Mouse (Mus musculus): Measurements from ENCODE around the gene Shoc2. TPM values are rescaled to one million over a fixed set of nuclear protein-coding genes. Genes with fewer than 3 reads are reported as not detected.
"Not testable (repeated sequence)": the region's sequence is repeated elsewhere in the genome, so short reads cannot be mapped to it uniquely, and the experiment has no call there.

Gene Shoc2
- polyA plus RNA-seq, 1 experiment from 2014 or later, result 76.2 TPM

DNA sequence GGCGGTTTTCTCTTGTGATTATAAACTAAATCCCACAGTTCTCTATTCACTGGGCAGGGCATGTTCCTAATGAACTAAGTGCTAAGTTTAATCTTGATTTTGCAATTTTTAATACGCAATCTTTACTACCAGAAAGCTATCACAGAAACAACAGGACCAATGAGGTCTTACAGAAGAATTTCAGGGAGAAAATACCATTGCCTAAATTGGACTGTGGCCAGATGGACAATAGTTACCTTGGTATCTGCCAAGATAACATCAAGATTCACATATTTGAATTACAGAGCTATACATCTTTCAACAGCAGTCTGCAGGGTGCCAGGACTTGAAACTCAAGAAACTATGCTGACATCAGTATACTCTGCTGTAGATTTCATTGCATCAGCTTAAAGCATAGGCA, 1.8 kb upstream of the Shoc2 start:
- Histone ChIP-seq H3K4me2 (no peak overlapping the region), H3K27me3 (no peaks in the 10 kb centered on the region), H3K27ac (no peak overlapping the region), H3K9ac (no peak overlapping the region), H3K4me1 (peaks cover 19% of the 10 kb centered on the region), H3K4me3 (replicated peaks) (0 out of 2 replicates have a peak overlapping the region, but pooled peaks have one; percentile 7), H3K36me3 (replicated peaks) (peaks cover 17% of the 10 kb centered on the region), H3K9me3 (no peaks in the 10 kb centered on the region)
- ATAC-seq (ENCODE audit: low FRiP score), result no peak
- 95% methylated on average over 2 of the region's 2 CpGs for WGBS

DNA sequence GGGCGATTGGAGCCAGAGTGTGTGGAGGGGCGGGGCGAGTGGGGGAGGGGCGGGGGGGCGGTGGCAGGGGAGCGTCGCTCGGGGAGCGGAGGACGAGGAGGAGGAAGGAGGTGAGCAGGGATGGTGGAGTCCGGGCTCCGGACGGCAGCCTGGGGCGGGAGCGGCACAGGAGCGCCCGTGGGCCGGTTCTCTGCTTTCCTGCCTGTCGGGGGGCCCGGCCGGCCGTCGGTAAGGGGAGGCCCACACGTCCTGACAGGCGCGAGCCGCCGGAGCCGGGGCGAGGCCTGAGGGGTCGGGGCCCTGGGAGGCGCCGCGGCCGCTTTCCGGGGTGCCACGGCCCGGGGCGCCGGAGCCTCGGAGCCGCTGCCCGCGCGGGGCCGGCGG, 672 bp downstream of the Shoc2 start:
- Histone ChIP-seq H3K4me1 (peaks cover 23% of the 10 kb centered on the region), H3K27me3 (no peaks in the 10 kb centered on the region), H3K4me2 (peak overlapping the region; percentile 57), H3K36me3 (replicated peaks) (no peaks in the 10 kb centered on the region; the same call in 1 of the 2 replicates), H3K9ac (peak overlapping the region; percentile 97), H3K27ac (peak overlapping the region; percentile 99), H3K4me3 (replicated peaks) (peak overlapping the region; percentile 95), H3K9me3 (no peaks in the 10 kb centered on the region)
- 0% methylated on average over 23 of the region's 47 CpGs for WGBS
- ATAC-seq (ENCODE audit: low FRiP score), result peak; percentile 85

DNA sequence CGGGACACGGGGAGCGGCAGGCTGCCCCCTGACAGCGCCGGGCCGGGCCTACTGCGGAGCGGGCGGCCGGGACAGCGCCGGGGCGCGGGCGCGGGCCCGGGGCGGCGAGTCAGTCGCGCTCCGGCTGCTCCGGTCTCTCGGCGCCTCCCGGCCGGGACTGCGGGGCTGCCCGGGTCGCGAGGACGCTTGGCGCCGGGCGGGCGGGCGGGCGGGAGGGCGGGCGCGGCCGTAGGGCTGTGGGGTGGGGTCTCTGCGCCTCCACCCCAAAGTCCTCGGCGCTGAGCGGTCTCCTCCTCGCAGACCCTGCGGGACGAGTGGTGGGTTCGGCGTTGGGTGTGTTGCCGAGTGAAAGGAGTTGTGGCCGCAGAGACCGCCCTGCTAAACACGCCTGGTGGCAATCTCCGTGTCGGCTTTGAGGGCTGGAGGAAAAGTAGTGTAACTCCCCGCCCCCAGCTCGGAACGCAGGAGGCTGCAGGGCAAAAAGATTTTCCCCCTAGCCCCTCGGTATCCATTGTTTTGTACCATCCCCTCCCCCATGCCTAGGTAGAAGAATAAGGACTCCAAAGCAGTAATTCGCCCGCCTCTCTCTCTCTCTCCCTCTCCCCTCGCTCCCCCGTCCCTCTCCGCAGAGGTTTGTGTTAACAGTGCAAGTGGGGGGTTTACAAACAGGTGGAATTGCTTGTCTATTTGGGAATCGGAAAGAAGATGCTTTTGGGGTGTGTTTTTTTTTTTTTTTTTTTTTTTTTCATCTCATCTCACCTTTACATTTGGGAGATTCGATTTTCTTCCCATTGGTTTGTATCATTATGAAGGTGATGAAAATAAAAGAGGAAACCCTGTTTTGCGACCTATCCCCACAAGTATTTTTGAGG, 1.3 kb downstream of the Shoc2 start:
- ATAC-seq (ENCODE audit: low FRiP score), result peak; percentile 49

DNA sequence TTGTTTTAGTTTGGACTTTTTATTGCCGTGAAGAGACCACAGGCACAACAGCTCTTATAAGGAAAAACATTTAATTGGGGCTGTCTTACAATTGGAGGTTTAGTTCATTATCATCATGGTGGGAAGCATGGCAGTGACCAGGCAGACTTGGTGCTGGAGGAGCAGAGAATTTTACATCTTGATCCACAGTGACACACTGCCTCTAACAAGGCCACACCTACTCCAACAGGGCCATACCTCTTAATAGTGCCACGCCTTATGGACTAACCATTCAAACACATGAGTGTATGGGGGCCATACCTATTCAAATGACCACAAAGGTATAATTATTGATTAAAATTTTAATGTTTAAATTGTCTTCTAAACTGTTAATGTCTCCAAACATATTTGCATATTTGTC, 13.4 kb downstream of the Shoc2 start:
- Histone ChIP-seq H3K27me3 (no peaks in the 10 kb centered on the region), H3K27ac (no peak overlapping the region), H3K4me3 (replicated peaks) (no peak overlapping the region), H3K9me3 (no peaks in the 10 kb centered on the region), H3K4me2 (no peak overlapping the region), H3K36me3 (replicated peaks) (no peaks in the 10 kb centered on the region), H3K9ac (no peak overlapping the region), H3K4me1 (peaks cover 4% of the 10 kb centered on the region)
- WGBS, result 93% methylated on average over 2 of the region's 2 CpGs
- ATAC-seq (ENCODE audit: low FRiP score), result no peak

More for the DNA sequence above, 1.3 kb downstream of the Shoc2 start:
- no peaks in the 10 kb centered on the region; the same call in 1 of the 2 replicates for H3K36me3 ChIP-seq (replicated peaks)
- H3K9me3 ChIP-seq, result no peaks in the 10 kb centered on the region
- peak overlapping the region; percentile 99 for H3K27ac ChIP-seq
- H3K4me3 ChIP-seq (replicated peaks), result peak overlapping the region; percentile 95
- H3K4me1 ChIP-seq, result peaks cover 23% of the 10 kb centered on the region
- peak overlapping the region; percentile 97 for H3K9ac ChIP-seq
- WGBS, result under 1% methylated on average over 59 of the region's 69 CpGs
- H3K27me3 ChIP-seq, result no peaks in the 10 kb centered on the region
- peak overlapping the region; percentile 57 for H3K4me2 ChIP-seq

DNA sequence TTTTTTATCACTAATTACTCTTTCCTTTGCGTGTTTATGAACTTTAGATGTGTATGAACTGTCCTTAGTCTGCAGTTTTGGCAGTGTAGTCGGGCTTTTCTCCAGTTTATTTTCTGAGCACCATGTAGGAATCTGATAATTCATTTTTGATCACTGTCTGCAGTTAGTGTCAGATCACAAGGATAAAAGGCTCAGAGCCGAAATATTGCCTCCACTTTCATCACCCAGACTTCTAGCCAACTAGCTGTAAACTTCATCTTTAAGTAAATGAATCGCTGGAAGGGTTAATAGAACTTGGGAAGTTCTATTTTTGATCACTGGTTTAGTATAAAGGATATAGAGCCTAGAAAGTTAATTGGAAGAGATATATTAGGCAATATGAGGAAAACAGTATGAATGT, 18.4 kb downstream of the Shoc2 start:
- ATAC-seq (ENCODE audit: low FRiP score), result no peak
- Histone ChIP-seq H3K4me2 (no peak overlapping the region), H3K36me3 (replicated peaks) (no peaks in the 10 kb centered on the region), H3K27me3 (no peaks in the 10 kb centered on the region), H3K4me3 (replicated peaks) (no peak overlapping the region), H3K4me1 (no peaks in the 10 kb centered on the region), H3K27ac (no peak overlapping the region), H3K9me3 (no peaks in the 10 kb centered on the region), H3K9ac (no peak overlapping the region)
- WGBS, result 93% methylated on average over 4 of the region's 4 CpGs

DNA sequence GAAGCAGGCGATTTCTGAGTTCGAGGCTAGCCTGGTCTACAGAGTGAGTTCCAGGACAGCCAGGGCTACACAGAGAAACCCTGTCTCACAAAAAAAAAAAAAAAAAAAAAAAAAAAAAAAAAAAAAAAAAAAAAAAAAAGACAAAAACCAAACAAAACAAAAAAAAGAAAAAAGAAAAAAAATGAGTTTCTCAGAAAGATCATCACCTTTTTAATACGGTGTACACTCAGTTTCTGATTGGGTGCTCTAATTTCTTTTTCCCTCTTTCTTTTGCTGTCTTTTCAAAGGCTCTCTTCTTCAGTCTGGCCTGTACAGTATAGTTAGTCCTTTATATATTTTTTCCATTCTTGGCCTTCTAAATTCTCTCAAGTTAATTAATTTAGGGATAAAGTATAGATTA, 20.2 kb downstream of the Shoc2 start:
- not testable (repeated sequence) for H3K27me3 ChIP-seq; H3K9me3 ChIP-seq; H3K4me1 ChIP-seq; H3K4me2 ChIP-seq; H3K27ac ChIP-seq; ATAC-seq (ENCODE audit: low FRiP score); H3K9ac ChIP-seq; H3K4me3 ChIP-seq (replicated peaks); H3K36me3 ChIP-seq (replicated peaks)
- WGBS, result 93% methylated on average over 3 of the region's 3 CpGs

DNA sequence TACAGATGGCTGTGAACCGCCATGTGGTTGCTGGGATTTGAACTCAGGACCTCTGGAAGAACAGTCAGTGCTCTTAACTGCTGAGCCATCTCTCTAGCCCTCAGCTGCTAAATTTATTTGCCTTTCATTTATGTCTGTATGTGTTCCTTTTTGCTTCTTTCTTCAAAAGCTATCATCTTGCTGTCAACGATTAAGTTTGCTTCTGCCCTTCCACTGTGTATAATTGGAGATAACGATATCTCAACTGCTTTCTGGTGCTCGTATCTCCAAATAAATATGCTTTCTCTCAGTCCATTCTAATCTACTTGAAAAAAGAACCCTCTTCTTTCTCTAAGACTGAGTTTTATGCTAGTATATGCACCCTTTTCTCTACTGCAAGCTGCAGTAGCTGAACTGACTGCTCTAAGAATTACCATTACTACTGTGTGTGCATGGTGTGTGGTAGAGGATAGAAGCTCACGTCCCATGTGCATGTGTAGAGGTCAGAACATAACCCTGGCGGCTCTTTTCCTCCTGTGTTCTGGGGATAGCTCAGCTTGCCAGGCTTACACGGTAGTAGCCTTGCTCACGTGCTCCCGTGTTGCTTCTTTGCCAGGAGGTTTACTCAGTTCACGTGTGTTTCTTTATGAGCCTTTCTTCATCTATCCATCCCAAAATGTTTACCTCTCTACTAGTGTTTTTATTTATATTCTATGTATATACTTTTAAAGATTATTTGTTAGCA, 21.0 kb downstream of the Shoc2 start:
- ATAC-seq (ENCODE audit: low FRiP score), result no peak
- Histone ChIP-seq H3K4me2 (no peak overlapping the region), H3K4me1 (no peaks in the 10 kb centered on the region), H3K4me3 (replicated peaks) (no peak overlapping the region), H3K27ac (no peak overlapping the region), H3K36me3 (replicated peaks) (no peaks in the 10 kb centered on the region), H3K9ac (no peak overlapping the region), H3K9me3 (no peaks in the 10 kb centered on the region), H3K27me3 (no peaks in the 10 kb centered on the region)
- WGBS, result 93% methylated on average over 10 of the region's 10 CpGs

DNA sequence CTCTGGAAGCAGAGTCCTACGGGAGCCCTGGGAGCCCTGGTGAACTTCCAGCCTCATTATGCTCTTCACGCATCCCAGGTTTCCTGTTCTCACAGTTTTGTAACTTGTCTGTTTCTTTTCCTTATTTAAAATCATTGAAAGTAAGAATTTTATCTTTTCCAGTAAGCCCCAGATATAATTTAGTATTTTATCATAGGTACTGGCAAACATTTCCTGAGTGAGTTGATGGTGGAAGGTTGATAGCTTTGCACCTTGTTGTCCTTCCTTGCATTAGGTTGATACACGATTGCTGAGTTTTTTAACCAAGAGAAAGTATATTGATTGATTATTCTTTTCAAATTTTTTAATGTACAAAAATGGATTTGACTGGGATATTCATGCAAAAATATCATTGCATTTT, 25.1 kb downstream of the Shoc2 start:
- Histone ChIP-seq H3K36me3 (replicated peaks) (no peaks in the 10 kb centered on the region), H3K4me1 (no peaks in the 10 kb centered on the region), H3K27me3 (no peaks in the 10 kb centered on the region), H3K9ac (no peak overlapping the region), H3K9me3 (no peaks in the 10 kb centered on the region), H3K27ac (no peak overlapping the region), H3K4me2 (no peak overlapping the region), H3K4me3 (replicated peaks) (no peak overlapping the region)
- WGBS, result 94% methylated on average over 3 of the region's 3 CpGs
- no peak for ATAC-seq (ENCODE audit: low FRiP score)

DNA sequence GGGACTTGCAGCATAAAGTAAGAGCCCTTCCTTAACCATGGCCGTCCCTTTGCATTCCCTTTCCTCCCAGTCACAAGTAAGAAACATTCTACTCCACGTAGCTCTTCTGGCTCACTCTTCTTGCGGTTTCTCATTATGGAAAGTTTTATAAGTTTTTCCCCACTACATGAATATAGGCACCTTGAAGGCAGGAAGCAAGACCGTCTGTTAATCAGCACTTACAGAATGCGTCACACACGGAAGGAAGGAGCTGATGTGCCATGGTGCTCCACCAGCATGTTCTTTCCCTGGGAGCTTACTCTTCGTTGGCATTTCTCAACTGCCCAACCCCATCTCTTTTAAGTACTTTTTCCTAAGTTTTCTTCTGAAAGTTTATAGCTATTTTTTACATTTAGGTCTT, 27.8 kb downstream of the Shoc2 start:
- Histone ChIP-seq H3K27me3 (no peaks in the 10 kb centered on the region), H3K4me2 (no peak overlapping the region), H3K9ac (no peak overlapping the region), H3K27ac (peak overlapping the region; percentile 31; the same call in 1 of the 2 replicates), H3K36me3 (replicated peaks) (peaks cover 5% of the 10 kb centered on the region), H3K4me1 (no peaks in the 10 kb centered on the region), H3K9me3 (0 out of 2 replicates have a peak, but pooled peaks cover 3% of the 10 kb centered on the region), H3K4me3 (replicated peaks) (no peak overlapping the region)
- WGBS, result 92% methylated on average over 7 of the region's 7 CpGs
- ATAC-seq (ENCODE audit: low FRiP score), result no peak

DNA sequence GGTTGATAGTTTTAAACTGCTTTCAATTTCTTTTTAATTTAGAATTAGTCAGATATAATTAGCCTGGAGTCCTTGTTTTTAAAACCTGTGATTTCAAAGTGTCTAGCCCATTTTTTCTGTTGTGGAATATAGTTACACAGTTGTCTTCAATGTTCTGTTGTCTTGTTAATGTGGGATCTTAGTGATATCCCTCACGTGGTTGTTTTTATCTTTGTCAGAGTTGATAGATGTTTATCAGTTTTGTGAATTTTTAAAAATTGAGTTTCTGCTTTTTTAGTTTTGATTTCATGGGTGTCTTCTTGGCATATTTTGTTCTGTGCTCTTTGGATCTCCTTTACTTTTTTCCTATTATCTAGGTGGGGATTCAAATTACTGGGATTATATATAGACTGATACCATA, 29.6 kb downstream of the Shoc2 start:
- Histone ChIP-seq H3K27me3 (no peaks in the 10 kb centered on the region), H3K4me1 (no peaks in the 10 kb centered on the region), H3K36me3 (replicated peaks) (peaks cover 6% of the 10 kb centered on the region), H3K9me3 (0 out of 2 replicates have a peak, but pooled peaks cover 7% of the 10 kb centered on the region), H3K27ac (no peak overlapping the region), H3K9ac (no peak overlapping the region), H3K4me3 (replicated peaks) (no peak overlapping the region), H3K4me2 (no peak overlapping the region)
- 89% methylated on average over 1 of the region's 1 CpGs for WGBS
- no peak for ATAC-seq (ENCODE audit: low FRiP score)

DNA sequence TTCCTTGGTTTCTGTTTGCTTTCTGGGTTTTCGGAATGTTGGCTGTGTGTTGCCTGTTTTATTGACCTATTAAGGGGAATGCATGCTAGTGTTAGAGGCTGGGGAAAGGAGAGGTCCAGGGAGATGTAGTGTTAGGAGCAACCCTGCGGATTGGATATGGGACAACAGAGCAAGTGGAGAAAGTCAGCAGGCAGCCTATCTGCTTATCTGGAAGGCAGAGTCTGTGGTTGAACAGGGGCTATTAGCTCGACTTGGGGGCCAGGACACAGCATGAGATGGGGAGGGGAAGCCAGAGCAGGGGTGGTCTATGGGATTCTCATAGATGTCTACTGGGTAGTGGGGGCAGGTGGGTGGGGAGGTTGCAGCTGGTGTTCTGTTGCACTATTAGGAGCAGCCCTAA, 37.9 kb downstream of the Shoc2 start:
- no peak overlapping the region for H3K4me2 ChIP-seq
- no peak overlapping the region for H3K4me3 ChIP-seq (replicated peaks)
- H3K27ac ChIP-seq, result no peak overlapping the region
- 72% methylated on average over 3 of the region's 3 CpGs for WGBS
- H3K4me1 ChIP-seq, result no peaks in the 10 kb centered on the region
- H3K9ac ChIP-seq, result no peak overlapping the region
- H3K36me3 ChIP-seq (replicated peaks), result no peaks in the 10 kb centered on the region; the same call in 1 of the 2 replicates
- no peak for ATAC-seq (ENCODE audit: low FRiP score)
- H3K9me3 ChIP-seq, result 0 out of 2 replicates have a peak, but pooled peaks cover 3% of the 10 kb centered on the region
- no peaks in the 10 kb centered on the region for H3K27me3 ChIP-seq

DNA sequence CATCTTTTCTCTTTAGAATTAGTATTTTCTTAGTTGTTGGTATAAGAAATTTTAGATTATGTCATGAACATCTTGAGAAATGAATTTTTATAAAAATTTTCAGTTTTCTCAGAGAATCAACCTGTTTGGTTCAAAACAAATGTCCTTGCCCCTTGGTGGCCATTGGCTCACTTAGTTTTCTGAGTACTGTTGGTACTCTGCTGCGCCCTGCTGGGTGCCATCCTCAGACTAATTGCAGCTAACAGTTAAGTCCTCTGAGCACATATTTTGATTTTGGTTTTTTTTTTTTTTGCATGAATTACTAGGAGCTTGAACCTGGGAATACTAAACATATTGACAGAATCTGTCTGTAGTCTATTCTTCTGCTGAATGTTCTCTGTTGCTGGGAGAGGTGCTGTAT, 39.2 kb downstream of the Shoc2 start:
- no peak for ATAC-seq (ENCODE audit: low FRiP score)
- no peaks in the 10 kb centered on the region for H3K4me1 ChIP-seq
- H3K4me3 ChIP-seq (replicated peaks), result no peak overlapping the region
- no peaks in the 10 kb centered on the region for H3K27me3 ChIP-seq
- WGBS, result 94% methylated on average over 1 of the region's 1 CpGs
- H3K4me2 ChIP-seq, result no peak overlapping the region
- no peaks in the 10 kb centered on the region for H3K9me3 ChIP-seq
- H3K9ac ChIP-seq, result no peak overlapping the region
- H3K27ac ChIP-seq, result no peak overlapping the region
- peaks cover 6% of the 10 kb centered on the region for H3K36me3 ChIP-seq (replicated peaks)

Data from forebrain, embryonic 12.5 days (tissue).